Mouse (Mus musculus) liver, embryonic 14.5 days (tissue): Measurements from ENCODE around the gene Sec24a.

ENCODE experiments used
- CTCF ChIP-seq: IDR thresholded peaks from 2 replicates; pipeline ENCODE4 v1.5.1; 2016; ENCODE audit warnings: antibody characterized with exemption, low read depth, control low read depth
- EP300 ChIP-seq: IDR thresholded peaks from 2 replicates; pipeline ENCODE4 v1.6.1; 2016; ENCODE audit warnings: antibody characterized with exemption, low read depth

- TF ChIP-seq CTCF (no peak), EP300 (peak; percentile 28; the same call in 1 of the 2 replicates)
Measured at GRCm38 (mm10) chr11:51757625-51758024, 5.8 kb downstream of the Sec24a start.
